Mouse (Mus musculus): Measurements from ENCODE around the gene Zbtb22.
"Not testable (repeated sequence)": the region's sequence is repeated elsewhere in the genome, so short reads cannot be mapped to it uniquely, and the experiment has no call there.

The Zbtb22 gene

GRCm38 (mm10) chr17:33903911-33904651 lies 11.6 kb upstream of the Zbtb22 start:
- not testable (repeated sequence) for DNase-seq (ENCODE audit: low read depth, low spot score)

DNA sequence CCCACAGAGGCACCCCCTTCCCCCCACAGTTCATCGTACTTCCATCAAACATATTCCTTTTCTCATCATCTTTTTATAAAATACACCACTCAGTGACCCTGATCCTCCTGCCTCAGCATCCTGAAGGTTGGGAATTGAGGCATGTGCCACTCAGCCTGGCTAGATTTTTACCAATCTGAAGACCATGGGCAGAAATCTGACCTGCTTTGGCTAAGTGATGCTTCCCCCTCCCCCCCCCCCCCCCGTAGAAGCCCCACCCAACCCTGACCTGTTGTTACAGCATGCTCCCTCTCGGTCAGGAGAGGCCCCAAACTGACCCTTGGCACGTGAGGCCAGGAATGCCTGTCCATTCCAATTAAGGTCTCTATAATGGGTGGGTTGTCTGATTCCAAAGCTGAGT lies 10.9 kb upstream of the Zbtb22 start, which contains the start of gene Platr17:
Gene Platr17 (plus strand): TSS at position 301 of the 400 bp plus-strand sequence.
- not testable (repeated sequence) for DNase-seq (ENCODE audit: low read depth, low spot score)

DNA sequence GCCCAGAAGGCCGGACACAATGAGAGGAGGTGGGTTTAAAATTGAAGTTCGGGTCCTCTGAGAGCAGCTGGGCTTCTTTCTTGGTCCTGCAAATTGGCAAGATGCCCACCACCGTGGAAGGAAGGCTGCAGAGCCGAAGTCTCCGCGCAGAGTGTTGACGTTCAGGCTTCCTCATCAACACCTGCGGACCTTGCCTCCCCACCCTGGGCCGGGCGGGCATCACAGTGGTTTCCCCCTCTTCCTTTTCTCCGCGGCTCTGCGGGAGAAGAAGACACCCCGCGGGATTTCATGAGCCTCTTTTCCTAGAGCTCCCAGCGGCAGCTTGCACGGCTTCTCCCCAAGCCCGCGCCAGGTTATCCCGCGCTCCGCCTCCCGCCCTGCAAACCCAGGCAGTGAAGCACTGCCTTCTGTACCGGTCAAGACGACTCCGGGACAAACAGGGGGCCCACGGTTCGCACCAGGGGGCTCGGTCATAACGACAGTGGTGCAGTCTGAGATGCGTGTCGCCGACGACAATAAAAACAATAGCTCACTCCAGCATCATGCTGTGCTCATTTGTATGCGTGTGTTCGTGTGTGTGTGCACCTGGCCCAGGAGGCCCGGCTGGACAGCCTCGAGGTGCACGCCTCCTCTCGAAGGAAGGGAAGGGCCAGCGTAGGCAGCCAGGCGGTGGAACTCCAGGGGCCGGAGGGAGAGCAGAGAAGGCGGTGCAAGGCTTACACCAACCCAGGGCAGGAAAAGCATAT lies 7.2 kb upstream of the Zbtb22 start:
- DNase-seq (ENCODE audit: low read depth, low spot score), result peak; percentile 42

GRCm38 (mm10) chr17:33909077-33909868 lies 6.4 kb upstream of the Zbtb22 start, which contains the start of gene Daxx:
Gene Daxx, plus strand, starts transcription at chr17:33909414.
- peak; percentile 99 for DNase-seq (ENCODE audit: low read depth, low spot score)

DNA sequence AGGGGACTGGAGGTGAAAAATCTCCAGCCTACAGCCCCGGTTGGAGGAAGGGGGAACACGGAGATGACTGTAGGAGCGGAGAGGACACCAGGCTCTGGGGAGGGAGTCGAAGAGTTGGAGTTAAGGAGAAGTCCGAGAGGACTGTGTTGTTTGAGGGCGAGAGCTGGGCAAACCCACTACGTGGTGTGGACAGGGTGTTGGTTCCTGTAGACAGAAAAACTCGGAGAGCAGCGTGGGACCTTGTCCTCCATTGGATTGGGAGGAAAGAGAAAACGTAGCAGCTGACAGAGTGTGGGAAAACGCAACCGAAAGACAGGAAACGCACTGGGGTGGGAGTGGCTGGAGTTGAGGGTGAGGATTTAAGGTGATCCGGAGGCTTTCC lies 5.8 kb upstream of the Zbtb22 start:
- DNase-seq (ENCODE audit: low read depth, low spot score), result peak; percentile 66

- peak; percentile 76 for DNase-seq (ENCODE audit: low read depth, low spot score)
Measured at GRCm38 (mm10) chr17:33910346-33911051, 5.2 kb upstream of the Zbtb22 start.

GRCm38 (mm10) chr17:33911052-33911812 lies 4.5 kb upstream of the Zbtb22 start:
- DNase-seq (ENCODE audit: low read depth, low spot score), result no peak

DNA sequence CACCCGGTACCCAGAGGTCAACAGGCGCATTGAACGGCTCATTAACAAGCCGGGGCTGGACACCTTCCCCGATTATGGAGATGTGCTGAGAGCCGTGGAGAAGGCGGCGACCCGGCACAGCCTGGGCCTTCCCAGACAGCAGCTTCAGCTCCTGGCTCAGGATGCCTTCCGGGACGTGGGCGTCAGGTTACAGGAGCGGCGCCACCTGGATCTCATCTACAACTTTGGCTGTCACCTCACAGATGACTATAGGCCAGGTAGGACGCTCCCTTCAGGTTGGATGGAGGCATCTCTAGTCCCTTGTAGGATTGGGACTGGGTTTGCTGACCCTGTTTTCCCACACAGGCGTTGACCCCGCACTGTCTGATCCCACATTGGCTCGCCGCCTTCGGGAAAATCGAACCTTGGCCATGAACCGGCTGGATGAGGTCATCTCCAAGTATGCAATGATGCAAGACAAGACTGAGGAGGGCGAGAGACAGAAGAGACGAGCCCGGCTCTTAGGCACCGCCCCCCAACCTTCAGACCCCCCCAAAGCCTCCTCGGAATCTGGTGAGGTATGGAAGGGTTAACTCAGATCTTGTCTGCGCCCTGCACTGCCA lies 3.8 kb upstream of the Zbtb22 start:
- no peak for DNase-seq (ENCODE audit: low read depth, low spot score)

DNA sequence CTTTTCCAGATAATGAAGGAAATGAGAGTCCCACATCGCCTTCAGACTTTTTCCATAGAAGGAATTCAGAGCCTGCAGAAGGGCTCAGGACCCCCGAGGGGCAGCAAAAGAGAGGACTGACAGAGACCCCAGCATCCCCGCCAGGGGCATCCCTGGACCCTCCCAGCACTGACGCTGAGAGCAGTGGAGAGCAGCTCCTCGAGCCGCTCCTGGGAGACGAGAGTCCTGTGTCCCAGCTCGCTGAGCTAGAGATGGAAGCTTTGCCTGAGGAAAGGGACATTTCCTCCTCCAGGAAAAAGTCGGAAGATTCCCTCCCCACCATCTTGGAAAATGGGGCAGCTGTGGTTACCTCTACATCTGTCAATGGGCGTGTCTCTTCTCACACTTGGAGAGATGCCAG lies 2.4 kb upstream of the Zbtb22 start:
- no peak for DNase-seq (ENCODE audit: low read depth, low spot score)

GRCm38 (mm10) chr17:33913905-33914304 lies 1.8 kb upstream of the Zbtb22 start:
- no peak for DNase-seq (ENCODE audit: low read depth, low spot score)

GRCm38 (mm10) chr17:33914969-33915391 lies 724 bp upstream of the Zbtb22 start:
- DNase-seq (ENCODE audit: low read depth, low spot score), result no peak

- DNase-seq (ENCODE audit: low read depth, low spot score), result no peak
Measured at GRCm38 (mm10) chr17:33916294-33916693, 590 bp downstream of the Zbtb22 start.

DNA sequence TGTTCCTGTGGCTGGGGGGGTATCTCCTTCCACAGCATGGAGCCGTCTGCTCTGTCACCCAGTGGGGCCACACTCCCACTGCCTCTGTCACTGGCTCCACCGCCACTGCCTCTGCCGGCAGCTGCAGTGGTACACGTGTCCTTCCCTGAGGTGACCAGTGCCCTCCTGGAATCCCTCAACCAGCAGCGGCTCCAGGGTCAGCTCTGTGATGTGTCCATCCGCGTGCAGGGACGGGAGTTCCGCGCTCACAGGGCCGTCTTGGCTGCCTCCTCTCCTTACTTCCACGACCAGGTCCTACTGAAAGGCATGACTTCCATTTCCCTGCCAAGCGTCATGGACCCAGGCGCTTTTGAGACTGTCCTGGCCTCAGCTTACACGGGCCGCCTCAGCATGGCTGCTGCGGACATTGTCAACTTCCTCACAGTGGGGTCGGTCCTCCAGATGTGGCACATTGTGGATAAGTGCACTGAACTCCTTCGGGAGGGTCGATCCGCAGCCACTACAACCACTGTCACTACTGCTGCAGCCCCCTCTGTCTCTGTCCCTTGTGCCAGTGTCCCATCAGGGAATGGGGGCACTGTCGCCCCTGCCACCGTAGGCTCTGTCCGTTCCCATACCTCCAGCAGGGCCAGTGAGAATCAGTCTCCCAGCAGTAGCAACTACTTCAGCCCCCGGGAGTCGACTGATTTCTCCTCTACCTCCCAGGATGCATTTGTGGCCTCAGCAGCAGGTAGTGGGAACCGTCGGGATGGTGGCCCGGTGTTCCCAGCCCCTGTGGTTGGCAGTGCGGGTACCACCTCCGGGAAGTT lies 1.3 kb downstream of the Zbtb22 start:
- no peak for DNase-seq (ENCODE audit: low read depth, low spot score)

GRCm38 (mm10) chr17:33917656-33918292 lies 2.1 kb downstream of the Zbtb22 start:
- no peak for DNase-seq (ENCODE audit: low read depth, low spot score)

- peak; percentile 71 for DNase-seq (ENCODE audit: low read depth, low spot score)
Measured at GRCm38 (mm10) chr17:33918293-33919203, 2.8 kb downstream of the Zbtb22 start.

- DNase-seq (ENCODE audit: low read depth, low spot score), result peak; percentile 91
Measured at GRCm38 (mm10) chr17:33919351-33920281, 3.9 kb downstream of the Zbtb22 start.

Measured in CD4-positive, CD25-positive, alpha-beta regulatory T cell, adult 2 months (primary cell).